14 mouse cellular contexts compared by ENCODE assay signal in genomic region chr4:34308921-34309563, GRCm38 (mm10).
DNase-seq lines count a peak whose midpoint lies in the region; ATAC-seq and TF ChIP-seq lines count a peak whose summit lies in the region.
"Had no signal": no experiment of that assay in that cellular context is flagged by ENCODE, and none has a peak within 500 bp of the region (broad histone marks: within the 10 kb centered on the region; RNA-seq: fewer than 3 reads in every experiment).

No protein-coding gene starts in this region.

- no peaks in the 10 kb centered on the region; the same call in 1 of the 2 replicates for H3K9me3 ChIP-seq in forebrain, embryonic 14.5 days (replicated peaks; ENCODE audit: control insufficient read depth, low read length)
- no peaks in the 10 kb centered on the region for H3K9me3 ChIP-seq in forebrain, embryonic 11.5 days (ENCODE audit: control insufficient read depth, low read length)
- H3K9me3 ChIP-seq in lung, embryonic 16.5 days (ENCODE audit: control insufficient read depth, low read length), result no peaks in the 10 kb centered on the region
- H3K9me3 ChIP-seq in hindbrain, embryonic 15.5 days, result no peaks in the 10 kb centered on the region
- no peaks in the 10 kb centered on the region for H3K9me3 ChIP-seq in neural tube, embryonic 14.5 days (ENCODE audit: control insufficient read depth, low read length)
- H3K9me3 ChIP-seq: G1E had no signal

- H3K4me3 ChIP-seq in forebrain, embryonic 14.5 days (ENCODE audit: low read depth, low read length), result no peak overlapping the region
- no peak overlapping the region for H3K4me3 ChIP-seq in forebrain, embryonic 11.5 days (ENCODE audit: low read depth, low read length)
- H3K4me3 ChIP-seq in lung, embryonic 16.5 days (ENCODE audit: low read length), result no peak overlapping the region
- H3K4me3 ChIP-seq in lung, adult 2 months (replicated peaks; ENCODE audit: extremely low read depth, low read depth, low read length), result no peak overlapping the region
- no peak overlapping the region for H3K4me3 ChIP-seq in hindbrain, embryonic 15.5 days
- no peak overlapping the region for H3K4me3 ChIP-seq in neural tube, embryonic 14.5 days (ENCODE audit: low read depth, low read length)

- no peak overlapping the region for H3K9ac ChIP-seq in forebrain, embryonic 14.5 days (ENCODE audit: low read length)
- no peak overlapping the region for H3K9ac ChIP-seq in forebrain, embryonic 11.5 days (ENCODE audit: low read length)
- H3K9ac ChIP-seq in lung, embryonic 16.5 days (ENCODE audit: low read length), result no peak overlapping the region
- no peak overlapping the region for H3K9ac ChIP-seq in hindbrain, embryonic 15.5 days
- H3K9ac ChIP-seq in neural tube, embryonic 14.5 days (replicated peaks; ENCODE audit: low read depth, low read length), result no peak overlapping the region
- H3K9ac ChIP-seq: liver, embryonic 14.5 days had no signal

- DNase-seq in forebrain, embryonic 14.5 days (ENCODE audit: low spot score), result peak; percentile 24
- DNase-seq in forebrain, embryonic 11.5 days (ENCODE audit: low spot score), result no peak
- DNase-seq in lung, adult 2 months, result no peak
- no peak for DNase-seq in gastrocnemius, postnatal 4 days (ENCODE audit: low spot score in 2 of 2)
- no peak for DNase-seq in ovary, postnatal 10 days (ENCODE audit: low spot score)
- DNase-seq: adrenal gland, postnatal 14 days; kidney, postnatal 14 days; thymus, postnatal 14 days had no signal

- WGBS in forebrain, embryonic 14.5 days, result 74% methylated on average over 8 of the region's 8 CpGs
- 80% methylated on average over 8 of the region's 8 CpGs for WGBS in forebrain, embryonic 11.5 days
- 59% methylated on average over 8 of the region's 8 CpGs for WGBS in lung, embryonic 16.5 days
- WGBS in lung, adult 2 months, result 70% methylated on average over 8 of the region's 8 CpGs
- WGBS in hindbrain, embryonic 15.5 days, result 55% methylated on average over 8 of the region's 8 CpGs
- 62% methylated on average over 8 of the region's 8 CpGs for WGBS in neural tube, embryonic 14.5 days

- ATAC-seq in forebrain, embryonic 14.5 days, result no peak
- ATAC-seq in forebrain, embryonic 11.5 days (replicated peaks; ENCODE audit: low FRiP score), result no peak
- peak; percentile 39; the same call in 1 of the 2 replicates for ATAC-seq in lung, embryonic 16.5 days (ENCODE audit: low read depth)
- ATAC-seq in hindbrain, embryonic 15.5 days (ENCODE audit: low FRiP score, low read depth), result peak; percentile 69
- peak; percentile 75; the same call in 1 of the 2 replicates for ATAC-seq in neural tube, embryonic 14.5 days (ENCODE audit: low read depth)
- ATAC-seq: intestine, embryonic 16.5 days had no signal

- H3K4me2 ChIP-seq in forebrain, embryonic 14.5 days (ENCODE audit: low read length), result no peak overlapping the region
- no peak overlapping the region for H3K4me2 ChIP-seq in forebrain, embryonic 11.5 days (ENCODE audit: low read depth, low read length, severe bottlenecking)
- no peak overlapping the region for H3K4me2 ChIP-seq in lung, embryonic 16.5 days (ENCODE audit: low read depth, low read length)
- H3K4me2 ChIP-seq in hindbrain, embryonic 15.5 days, result no peak overlapping the region
- H3K4me2 ChIP-seq in neural tube, embryonic 14.5 days (ENCODE audit: low read depth, low read length), result no peak overlapping the region

- TF ChIP-seq POLR2A in lung, adult 2 months (IDR thresholded peaks at IDR 0.05; ENCODE audit: borderline replicate concordance, extremely low read depth, low read depth, low read length), result no peak

- H3K27me3 ChIP-seq in forebrain, embryonic 14.5 days (replicated peaks; ENCODE audit: control insufficient read depth, insufficient read depth, low read length), result no peaks in the 10 kb centered on the region
- H3K27me3 ChIP-seq in forebrain, embryonic 11.5 days (ENCODE audit: control insufficient read depth, insufficient read depth, low read length), result no peaks in the 10 kb centered on the region
- H3K27me3 ChIP-seq in lung, embryonic 16.5 days (ENCODE audit: control insufficient read depth, insufficient read depth, low read depth, low read length), result no peaks in the 10 kb centered on the region
- H3K27me3 ChIP-seq in hindbrain, embryonic 15.5 days, result no peaks in the 10 kb centered on the region
- no peaks in the 10 kb centered on the region for H3K27me3 ChIP-seq in neural tube, embryonic 14.5 days (ENCODE audit: control insufficient read depth, insufficient read depth, low read length)

- no peak for TF ChIP-seq CTCF in lung, adult 2 months (IDR thresholded peaks at IDR 0.05; ENCODE audit: insufficient read depth, low read length)

- no peaks in the 10 kb centered on the region for H3K36me3 ChIP-seq in forebrain, embryonic 14.5 days (ENCODE audit: control insufficient read depth, insufficient read depth, low read length)
- H3K36me3 ChIP-seq in forebrain, embryonic 11.5 days (ENCODE audit: control insufficient read depth, insufficient read depth, low read length), result no peaks in the 10 kb centered on the region
- no peaks in the 10 kb centered on the region for H3K36me3 ChIP-seq in lung, embryonic 16.5 days (ENCODE audit: control insufficient read depth, insufficient read depth, low read length)
- no peaks in the 10 kb centered on the region for H3K36me3 ChIP-seq in hindbrain, embryonic 15.5 days
- no peaks in the 10 kb centered on the region for H3K36me3 ChIP-seq in neural tube, embryonic 14.5 days (ENCODE audit: control insufficient read depth, insufficient read depth, low read length)
- H3K36me3 ChIP-seq: G1E had no signal

- H3K27ac ChIP-seq in forebrain, embryonic 14.5 days (ENCODE audit: low read depth, low read length), result no peak overlapping the region
- H3K27ac ChIP-seq in forebrain, embryonic 11.5 days (ENCODE audit: low read depth, low read length), result no peak overlapping the region
- no peak overlapping the region for H3K27ac ChIP-seq in lung, embryonic 16.5 days (ENCODE audit: low read length)
- H3K27ac ChIP-seq in hindbrain, embryonic 15.5 days (replicated peaks), result peak overlapping the region; percentile 32
- no peak overlapping the region for H3K27ac ChIP-seq in neural tube, embryonic 14.5 days (ENCODE audit: low read depth, low read length)
- H3K27ac ChIP-seq: liver, embryonic 14.5 days had no signal

- no peaks in the 10 kb centered on the region for H3K4me1 ChIP-seq in forebrain, embryonic 14.5 days (ENCODE audit: control insufficient read depth, insufficient read depth, low read length)
- H3K4me1 ChIP-seq in forebrain, embryonic 11.5 days (replicated peaks; ENCODE audit: control insufficient read depth, insufficient read depth, low read length), result no peaks in the 10 kb centered on the region
- H3K4me1 ChIP-seq in lung, embryonic 16.5 days (replicated peaks; ENCODE audit: control insufficient read depth, insufficient read depth, low read length), result peaks cover 2% of the 10 kb centered on the region; the same call in 1 of the 2 replicates
- no peaks in the 10 kb centered on the region for H3K4me1 ChIP-seq in lung, adult 2 months (ENCODE audit: control insufficient read depth, insufficient read depth, low read length)
- H3K4me1 ChIP-seq in hindbrain, embryonic 15.5 days (replicated peaks), result no peaks in the 10 kb centered on the region
- H3K4me1 ChIP-seq in neural tube, embryonic 14.5 days (ENCODE audit: control insufficient read depth, insufficient read depth, low read length), result no peaks in the 10 kb centered on the region

Comparison
In these comparisons a context has a peak if more than half of its experiments do, and no peak if none do; other contexts are left out.
1. ATAC-seq: peak in lung, embryonic 16.5 days (single experiment), hindbrain, embryonic 15.5 days (single experiment) and neural tube, embryonic 14.5 days (single experiment); none in forebrain, embryonic 14.5 days (single experiment) and forebrain, embryonic 11.5 days (single experiment).